ENCODE assay signal across 42 mouse cellular contexts in genomic region chr1:73074525-73074924, GRCm38 (mm10). TPM values are rescaled to one million over a fixed set of nuclear protein-coding genes. Genes with fewer than 3 reads are reported as not detected.
DNase-seq lines count a peak whose midpoint lies in the region; ATAC-seq and TF ChIP-seq lines count a peak whose summit lies in the region.
"Had no signal": no experiment of that assay in that cellular context is flagged by ENCODE, and none has a peak within 500 bp of the region (broad histone marks: within the 10 kb centered on the region; RNA-seq: fewer than 3 reads in every experiment).

No protein-coding gene starts in this region.

- H3K4me3 ChIP-seq in hindbrain, postnatal 0 days (ENCODE audit: low read length): no peak overlapping the region
- no peak overlapping the region for H3K4me3 ChIP-seq in hindbrain, embryonic 16.5 days (ENCODE audit: low read length)
- H3K4me3 ChIP-seq: embryonic facial prominence, embryonic 12.5 days; heart, embryonic 12.5 days; hindbrain, embryonic 10.5 days; hindbrain, embryonic 15.5 days; limb, embryonic 12.5 days; megakaryocyte, embryonic 14.5 days; midbrain, embryonic 13.5 days had no signal

- no peak overlapping the region for H3K27ac ChIP-seq in hindbrain, postnatal 0 days
- H3K27ac ChIP-seq in hindbrain, embryonic 16.5 days (ENCODE audit: low read depth, low read length): no peak overlapping the region
- H3K27ac ChIP-seq: embryonic facial prominence, embryonic 12.5 days; hindbrain, embryonic 10.5 days; hindbrain, embryonic 15.5 days; kidney, postnatal 0 days; limb, embryonic 12.5 days; midbrain, embryonic 13.5 days; stomach, postnatal 0 days had no signal

- no peak overlapping the region for H3K4me2 ChIP-seq in hindbrain, postnatal 0 days (ENCODE audit: low read depth, low read length)
- H3K4me2 ChIP-seq in hindbrain, embryonic 16.5 days (ENCODE audit: low read length): no peak overlapping the region
- H3K4me2 ChIP-seq: embryonic facial prominence, embryonic 12.5 days; heart, embryonic 12.5 days; hindbrain, embryonic 15.5 days; limb, embryonic 12.5 days; liver, embryonic 11.5 days; midbrain, embryonic 13.5 days had no signal

- TF ChIP-seq CTCF in hindbrain, postnatal 0 days (IDR thresholded peaks at IDR 0.05; ENCODE audit: low read depth): no peak

- no peaks in the 10 kb centered on the region for H3K27me3 ChIP-seq in hindbrain, postnatal 0 days (ENCODE audit: insufficient read depth, low read length)
- H3K27me3 ChIP-seq in hindbrain, embryonic 16.5 days (replicated peaks; ENCODE audit: control insufficient read depth, insufficient read depth, low read length): no peaks in the 10 kb centered on the region
- H3K27me3 ChIP-seq: embryonic facial prominence, embryonic 12.5 days; heart, embryonic 12.5 days; hindbrain, embryonic 15.5 days; megakaryocyte, embryonic 14.5 days; midbrain, embryonic 13.5 days; Patski had no signal

- no peak for ATAC-seq in hindbrain, postnatal 0 days
- no peak for ATAC-seq in hindbrain, embryonic 16.5 days
- ATAC-seq: forebrain, embryonic 14.5 days; intestine, embryonic 16.5 days; lung, postnatal 0 days; midbrain, embryonic 13.5 days; Patski had no signal

- no peaks in the 10 kb centered on the region for H3K9me3 ChIP-seq in hindbrain, postnatal 0 days (ENCODE audit: low read length)
- H3K9me3 ChIP-seq in hindbrain, embryonic 16.5 days (ENCODE audit: control insufficient read depth, low read length): no peaks in the 10 kb centered on the region
- H3K9me3 ChIP-seq: embryonic facial prominence, embryonic 12.5 days; heart, embryonic 12.5 days; hindbrain, embryonic 10.5 days; hindbrain, embryonic 15.5 days; limb, embryonic 12.5 days; midbrain, embryonic 13.5 days had no signal

- DNase-seq in hindbrain, postnatal 0 days (ENCODE audit: low spot score): peak; percentile 42
- peak; percentile 83 for DNase-seq in brain, adult 2 months (ENCODE audit: low read depth, low spot score)
- DNase-seq in cerebellum, adult 18-20 months: peak; percentile 70
- DNase-seq in cerebellum, postnatal 10 days: peak; percentile 66 to 82
- DNase-seq in right cerebral cortex, adult 2 months (ENCODE audit: low spot score in 2 of 2): no peak
- no peak for DNase-seq in adrenal gland, adult 18-20 months (ENCODE audit: low spot score in 2 of 2)
- DNase-seq in thymus, postnatal 36 days: no peak
- DNase-seq: adrenal gland, postnatal 14 days; embryo, embryonic 11 days; gastrocnemius, postnatal 25 days; heart, adult 18-20 months; kidney, adult 8-10 months; kidney, postnatal 4 days; layer of hippocampus, postnatal 36 days; lung, adult 18-20 months; lung, postnatal 4 days; spleen, adult 18-20 months; thymus, adult 2 months; thymus, postnatal 4 days had no signal

- H3K36me3 ChIP-seq in hindbrain, postnatal 0 days (ENCODE audit: insufficient read depth, low read length): no peaks in the 10 kb centered on the region
- no peaks in the 10 kb centered on the region for H3K36me3 ChIP-seq in hindbrain, embryonic 16.5 days (ENCODE audit: control insufficient read depth, insufficient read depth, low read length)
- H3K36me3 ChIP-seq: embryonic facial prominence, embryonic 12.5 days; heart, embryonic 12.5 days; hindbrain, embryonic 10.5 days; hindbrain, embryonic 15.5 days; limb, embryonic 12.5 days; midbrain, embryonic 13.5 days had no signal

- H3K9ac ChIP-seq in hindbrain, postnatal 0 days (replicated peaks; ENCODE audit: low read length): no peak overlapping the region
- H3K9ac ChIP-seq in hindbrain, embryonic 16.5 days (ENCODE audit: low read depth, low read length): no peak overlapping the region
- H3K9ac ChIP-seq: embryonic facial prominence, embryonic 12.5 days; heart, embryonic 12.5 days; hindbrain, embryonic 15.5 days; limb, embryonic 12.5 days; midbrain, embryonic 13.5 days had no signal

- 66% methylated on average over 3 of the region's 3 CpGs for WGBS in hindbrain, postnatal 0 days
- 80% methylated on average over 3 of the region's 3 CpGs for WGBS in hindbrain, embryonic 16.5 days

- no peaks in the 10 kb centered on the region for H3K4me1 ChIP-seq in hindbrain, postnatal 0 days (ENCODE audit: insufficient read depth, low read length)
- H3K4me1 ChIP-seq in hindbrain, embryonic 16.5 days (ENCODE audit: control insufficient read depth, insufficient read depth, low read depth, low read length): no peaks in the 10 kb centered on the region
- H3K4me1 ChIP-seq: embryonic facial prominence, embryonic 12.5 days; hindbrain, embryonic 10.5 days; hindbrain, embryonic 15.5 days; megakaryocyte, embryonic 14.5 days; midbrain, embryonic 13.5 days had no signal

RNA-seq across cellular contexts. Expression of gene Tnp1, which starts 58.8 kb away (rescaled TPM):
- total RNA-seq in hindbrain, postnatal 0 days (2014; rRNA removed): not detected in 2 replicates
- polyA plus RNA-seq in hindbrain, postnatal 0 days (2015; fragmentation: Nextera tagmentation; extraction: Ambion mirVana): not detected in 2 replicates
- not detected in 2 replicates for polyA plus RNA-seq in hindbrain, embryonic 16.5 days (2015; fragmentation: Nextera tagmentation; extraction: Ambion mirVana)
- not detected for total RNA-seq in adrenal gland, adult 18-20 months (2021)
- total RNA-seq: adrenal gland, postnatal 14 days; gastrocnemius, adult 18-20 months; gastrocnemius, postnatal 25 days; heart, adult 18-20 months; layer of hippocampus, adult 8-10 months; layer of hippocampus, postnatal 36 days; left cerebral cortex, postnatal 10 days; MEL; neutrophil, adult 5-6 weeks had no signal
- polyA plus RNA-seq: embryonic facial prominence, embryonic 12.5 days; forebrain, embryonic 14.5 days; frontal cortex, adult 2 months; heart, embryonic 12.5 days; heart, postnatal 0 days; hindbrain, embryonic 10.5 days; hindbrain, embryonic 15.5 days; intestine, embryonic 16.5 days; kidney, postnatal 0 days; limb, embryonic 12.5 days; liver, embryonic 11.5 days; lung, postnatal 0 days; midbrain, embryonic 13.5 days; neural tube, embryonic 11.5 days; Patski; stomach, postnatal 0 days had no signal

Comparison
In these comparisons a context has a peak if more than half of its experiments do, and no peak if none do; other contexts are left out.
1. DNase-seq: peak in hindbrain, postnatal 0 days (single experiment), brain, adult 2 months (single experiment), cerebellum, adult 18-20 months (2 of 2) and cerebellum, postnatal 10 days (2 of 2); none in right cerebral cortex, adult 2 months (0 of 2), adrenal gland, adult 18-20 months (0 of 2) and thymus, postnatal 36 days (0 of 2).